Mouse (Mus musculus) hindbrain, embryonic 12.5 days (tissue): Measurements from ENCODE around the gene Slc44a4. TPM values are rescaled to one million over a fixed set of nuclear protein-coding genes. Genes with fewer than 3 reads are reported as not detected.

Experiments used
- ATAC-seq: fragments of 200-750 bp; cut with Nextera tagmentation; 2 replicates; pipeline ENCODE4 v1.8.0; 2017; ENCODE audit warnings: moderate TSS enrichment; ENCODE audit not compliant: low FRiP score
- H3K27ac ChIP-seq: fragments of 300-500 bp; sonication (generic); 2 replicates; pipeline ENCODE4 v1.5.1; 2016; ENCODE audit warnings: mild to moderate bottlenecking
- H3K27me3 ChIP-seq: fragments of 300-500 bp; sonication (generic); 2 replicates; pipeline ENCODE4 v1.6.1; 2016; ENCODE audit warnings: mild to moderate bottlenecking
- H3K36me3 ChIP-seq: fragments of 300-500 bp; sonication (generic); 2 replicates; pipeline ENCODE4 v1.6.1; 2016; ENCODE audit warnings: mild to moderate bottlenecking
- H3K4me1 ChIP-seq: fragments of 300-500 bp; sonication (generic); 2 replicates; pipeline ENCODE4 v1.6.1; 2016
- H3K4me2 ChIP-seq: fragments of 300-500 bp; sonication (generic); replicated peaks from 2 replicates; pipeline ENCODE4 v1.6.1; 2016; ENCODE audit warnings: mild to moderate bottlenecking
- H3K4me3 ChIP-seq: fragments of 300-500 bp; sonication (generic); 2 replicates; pipeline ENCODE4 v1.5.1; 2016; ENCODE audit warnings: mild to moderate bottlenecking
- H3K9ac ChIP-seq: fragments of 300-500 bp; sonication (generic); 2 replicates; pipeline ENCODE4 v1.6.1; 2016; ENCODE audit warnings: mild to moderate bottlenecking, moderate library complexity
- H3K9me3 ChIP-seq: fragments of 300-500 bp; sonication (generic); replicated peaks from 2 replicates; pipeline ENCODE4 v1.6.1; 2016; ENCODE audit warnings: mild to moderate bottlenecking
- WGBS: fragments of 180-500 bp; shearing (Covaris S2); methylation state at CpG from one replicate; pipeline ENCODE4 v1.1.7; 2016; 5-methylcytosine and 5-hydroxymethylcytosine counted together
- polyA plus RNA-seq: library from polyadenylated mRNA; unstranded; fragments of >200 nt; fragmentation: Nextera tagmentation; extraction: Ambion mirVana; gene quantifications from 2 replicates; pipeline ENCODE4 v1.2.1, GENCODE M21; 2016

Slc44a4 gene
- polyA plus RNA-seq = 0.13 and 0.15 TPM in 2 replicates

GRCm38 (mm10) chr17:34913930-34914665, at the start of gene Slc44a4:
Slc44a4 (plus strand) TSS chr17:34914466.
- Histone ChIP-seq H3K4me3 (no peak within 1 kb of the TSS), H3K27ac (0 out of 2 replicates have a peak within 1 kb of the TSS, but pooled peaks have one; percentile 12), H3K9me3 (no peaks in the 10 kb centered on the region), H3K9ac (no peak within 1 kb of the TSS), H3K4me1 (peaks cover 2% of the 10 kb centered on the region; the same call in 1 of the 2 replicates), H3K27me3 (no peaks in the 10 kb centered on the region), H3K36me3 (peaks cover 53% of the 10 kb centered on the region), H3K4me2 (no peak within 1 kb of the TSS)
- ATAC-seq = no peak
- 36% methylated on average over 18 of the region's 18 CpGs for WGBS

GRCm38 (mm10) chr17:34865981-34866380, 48.3 kb upstream of the Slc44a4 start:
- no peak overlapping the region for H3K9ac ChIP-seq
- no peaks in the 10 kb centered on the region for H3K4me1 ChIP-seq
- H3K27me3 ChIP-seq = no peaks in the 10 kb centered on the region
- no peak overlapping the region for H3K4me3 ChIP-seq
- H3K9me3 ChIP-seq = no peaks in the 10 kb centered on the region
- H3K36me3 ChIP-seq = no peaks in the 10 kb centered on the region
- no peak for ATAC-seq
- no peak overlapping the region for H3K27ac ChIP-seq
- H3K4me2 ChIP-seq = no peak overlapping the region
- WGBS = 71% methylated on average over 7 of the region's 7 CpGs

GRCm38 (mm10) chr17:34874321-34874720, 39.9 kb upstream of the Slc44a4 start:
- H3K27me3 ChIP-seq = no peaks in the 10 kb centered on the region
- H3K4me1 ChIP-seq = no peaks in the 10 kb centered on the region
- ATAC-seq = no peak
- H3K9ac ChIP-seq = no peak overlapping the region
- H3K4me3 ChIP-seq = no peak overlapping the region
- H3K36me3 ChIP-seq = no peaks in the 10 kb centered on the region
- H3K27ac ChIP-seq = no peak overlapping the region
- 85% methylated on average over 6 of the region's 6 CpGs for WGBS
- H3K4me2 ChIP-seq = no peak overlapping the region
- H3K9me3 ChIP-seq = no peaks in the 10 kb centered on the region

DNA sequence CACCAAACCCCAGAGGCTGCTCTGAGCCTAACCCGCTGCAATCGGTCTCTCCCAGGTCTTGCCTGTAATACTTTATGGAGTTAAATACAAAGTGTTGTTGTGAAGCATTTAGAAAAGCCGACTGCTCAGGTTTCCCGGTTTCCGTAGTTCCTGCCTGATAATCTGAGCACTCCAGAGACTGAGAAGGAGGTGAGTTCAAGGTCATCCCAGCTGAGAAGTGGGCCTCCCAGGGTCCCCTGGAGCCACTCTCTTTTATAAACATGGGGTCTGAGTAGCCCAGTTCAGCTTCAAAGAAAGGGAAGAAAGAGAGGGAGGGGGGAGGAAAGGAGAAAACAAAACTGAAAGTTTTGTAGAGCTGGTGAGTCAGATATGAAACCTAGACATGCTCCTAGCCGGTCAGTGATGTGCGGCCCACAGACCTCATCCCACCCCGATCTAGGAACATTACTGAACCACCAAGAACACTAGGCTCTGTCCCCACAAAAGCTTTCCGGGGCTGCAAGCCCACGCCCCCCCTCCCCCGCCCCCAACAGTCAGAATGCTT, 34.9 kb upstream of the Slc44a4 start, which contains the start of gene Zbtb12:
Gene Zbtb12, plus strand, starts transcription at position 148 of the 544 bp plus-strand sequence.
- Histone ChIP-seq H3K36me3 (no peaks in the 10 kb centered on the region), H3K4me1 (no peaks in the 10 kb centered on the region; the same call in 1 of the 2 replicates), H3K4me2 (no peak within 1 kb of the TSS), H3K27me3 (peaks cover 23% of the 10 kb centered on the region), H3K27ac (no peak within 1 kb of the TSS), H3K9ac (no peak within 1 kb of the TSS), H3K4me3 (no peak within 1 kb of the TSS), H3K9me3 (no peaks in the 10 kb centered on the region)
- ATAC-seq = no peak
- 63% methylated on average over 11 of the region's 11 CpGs for WGBS

GRCm38 (mm10) chr17:34881166-34881565, 33.1 kb upstream of the Slc44a4 start:
- Histone ChIP-seq H3K4me1 (no peaks in the 10 kb centered on the region; the same call in 1 of the 2 replicates), H3K27me3 (peaks cover 23% of the 10 kb centered on the region), H3K9me3 (no peaks in the 10 kb centered on the region), H3K27ac (no peak overlapping the region), H3K4me2 (0 out of 2 replicates have a peak overlapping the region, but pooled peaks have one; percentile 4), H3K4me3 (no peak overlapping the region), H3K36me3 (no peaks in the 10 kb centered on the region), H3K9ac (no peak overlapping the region)
- ATAC-seq = no peak

DNA sequence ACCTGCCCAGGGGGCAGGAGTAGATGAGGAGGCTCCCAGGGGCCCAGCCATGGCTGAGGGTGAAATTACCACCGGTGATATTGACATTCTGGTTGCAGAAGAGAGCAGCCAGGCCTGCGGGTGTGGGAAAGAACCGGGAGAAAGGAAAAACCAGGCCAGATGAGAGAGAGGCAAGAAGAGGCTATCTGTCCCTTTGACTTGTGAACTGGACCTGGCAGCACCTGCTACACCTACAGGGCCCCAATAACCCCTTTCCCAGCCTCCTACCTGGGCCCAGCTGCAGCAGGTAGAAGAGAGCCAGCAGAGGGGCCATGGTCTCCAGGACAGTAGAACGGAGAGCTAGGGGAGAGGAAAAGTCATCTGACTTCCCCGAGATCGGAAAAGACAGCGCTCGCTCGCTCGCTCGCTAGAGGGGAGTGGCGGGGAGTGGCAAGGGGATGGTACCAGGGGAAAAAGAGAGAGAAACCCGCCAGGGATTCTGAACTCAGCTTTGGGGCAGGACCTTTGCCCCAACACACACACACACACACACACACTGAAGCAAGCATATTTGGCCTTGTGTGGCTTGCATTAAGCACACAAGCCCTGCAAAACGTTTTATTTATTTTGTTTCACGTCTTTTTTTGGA, 32.5 kb upstream of the Slc44a4 start, which contains the start of gene Gm20547:
Gene Gm20547, minus strand, starts transcription at position 360 of the 628 bp plus-strand sequence.
- H3K9me3 ChIP-seq = no peaks in the 10 kb centered on the region
- H3K4me3 ChIP-seq = no peak within 1 kb of the TSS
- no peaks in the 10 kb centered on the region for H3K36me3 ChIP-seq
- H3K27me3 ChIP-seq = peaks cover 23% of the 10 kb centered on the region
- no peak for ATAC-seq
- H3K9ac ChIP-seq = peak within 1 kb of the TSS; percentile 33; the same call in 1 of the 2 replicates
- no peak within 1 kb of the TSS for H3K27ac ChIP-seq
- no peaks in the 10 kb centered on the region; the same call in 1 of the 2 replicates for H3K4me1 ChIP-seq
- WGBS = 9% methylated on average over 15 of the region's 15 CpGs
- peak within 1 kb of the TSS; percentile 4; the same call in 1 of the 2 replicates for H3K4me2 ChIP-seq

DNA sequence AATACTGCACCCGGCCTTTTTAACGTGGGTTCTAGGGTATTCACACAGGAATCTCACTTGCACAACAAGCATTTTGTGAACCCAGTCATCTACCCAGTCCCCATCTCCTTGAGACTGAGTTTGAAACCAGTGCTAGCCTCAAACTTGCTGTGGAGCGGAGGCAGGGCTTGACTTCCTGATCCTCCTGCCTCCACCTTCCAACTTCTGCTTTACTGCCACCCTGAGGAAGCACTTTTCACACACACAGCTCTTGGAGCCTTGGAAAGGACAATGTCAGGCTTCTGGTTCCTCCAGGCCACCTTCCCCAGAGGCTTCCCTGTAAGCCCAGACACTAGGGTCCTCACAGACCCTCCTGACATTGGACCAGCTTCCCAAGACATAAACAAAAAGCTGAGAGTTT, 30.9 kb upstream of the Slc44a4 start:
- H3K4me2 ChIP-seq = no peak overlapping the region
- WGBS = 67% methylated on average over 3 of the region's 3 CpGs
- no peak for ATAC-seq
- peaks cover 23% of the 10 kb centered on the region for H3K27me3 ChIP-seq
- no peaks in the 10 kb centered on the region for H3K9me3 ChIP-seq
- H3K4me1 ChIP-seq = no peaks in the 10 kb centered on the region; the same call in 1 of the 2 replicates
- H3K9ac ChIP-seq = no peak overlapping the region
- no peaks in the 10 kb centered on the region for H3K36me3 ChIP-seq
- no peak overlapping the region for H3K27ac ChIP-seq
- H3K4me3 ChIP-seq = no peak overlapping the region

- H3K4me3 ChIP-seq = no peak overlapping the region
- ATAC-seq = no peak
- WGBS = 86% methylated on average over 6 of the region's 6 CpGs
Observed at GRCm38 (mm10) chr17:34884704-34885103, 29.6 kb upstream of the Slc44a4 start.

DNA sequence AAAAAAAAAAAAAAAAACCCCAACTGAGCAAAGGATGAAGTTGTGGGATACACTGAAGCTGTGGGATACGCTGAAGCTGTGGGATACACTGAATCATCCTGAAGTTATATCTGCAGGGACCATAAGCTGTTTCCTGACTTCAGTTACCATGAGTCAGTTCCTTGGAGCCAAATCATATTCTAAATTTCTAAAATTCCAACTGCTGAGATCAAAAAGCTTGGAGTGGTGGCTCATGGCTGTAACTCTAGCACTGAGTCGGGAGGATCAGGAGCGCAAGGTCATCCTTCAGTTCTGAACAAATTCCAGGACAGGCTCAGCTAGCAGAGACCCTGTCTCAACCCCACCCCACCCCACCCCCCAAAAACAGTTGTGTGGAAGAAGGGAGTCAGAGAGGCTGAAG, 28.7 kb upstream of the Slc44a4 start:
- no peak overlapping the region for H3K9ac ChIP-seq
- no peak overlapping the region for H3K4me3 ChIP-seq
- no peaks in the 10 kb centered on the region for H3K9me3 ChIP-seq
- ATAC-seq = no peak
- H3K27me3 ChIP-seq = peaks cover 23% of the 10 kb centered on the region
- no peaks in the 10 kb centered on the region; the same call in 1 of the 2 replicates for H3K4me1 ChIP-seq
- H3K27ac ChIP-seq = no peak overlapping the region
- 82% methylated on average over 3 of the region's 3 CpGs for WGBS
- H3K4me2 ChIP-seq = no peak overlapping the region
- H3K36me3 ChIP-seq = no peaks in the 10 kb centered on the region

More at GRCm38 (mm10) chr17:34884704-34885103, 29.6 kb upstream of the Slc44a4 start:
- Histone ChIP-seq H3K9me3 (no peaks in the 10 kb centered on the region), H3K27ac (no peak overlapping the region), H3K4me2 (no peak overlapping the region), H3K4me1 (no peaks in the 10 kb centered on the region; the same call in 1 of the 2 replicates), H3K9ac (no peak overlapping the region), H3K27me3 (peaks cover 23% of the 10 kb centered on the region), H3K36me3 (no peaks in the 10 kb centered on the region)

- Histone ChIP-seq H3K9ac (no peak overlapping the region), H3K4me1 (no peaks in the 10 kb centered on the region), H3K4me2 (no peak overlapping the region), H3K9me3 (no peaks in the 10 kb centered on the region), H3K4me3 (no peak overlapping the region), H3K27me3 (peaks cover 10% of the 10 kb centered on the region; the same call in 1 of the 2 replicates), H3K36me3 (no peaks in the 10 kb centered on the region), H3K27ac (no peak overlapping the region)
- whole genome bisulfite sequencing = 88% methylated on average over 5 of the region's 5 CpGs
- ATAC-seq = no peak
Observed at GRCm38 (mm10) chr17:34887942-34888341, 26.3 kb upstream of the Slc44a4 start.

GRCm38 (mm10) chr17:34890074-34890743, 24.1 kb upstream of the Slc44a4 start:
- H3K9me3 ChIP-seq = no peaks in the 10 kb centered on the region
- no peaks in the 10 kb centered on the region for H3K27me3 ChIP-seq
- no peak overlapping the region for H3K9ac ChIP-seq
- WGBS = 88% methylated on average over 12 of the region's 12 CpGs
- H3K27ac ChIP-seq = no peak overlapping the region
- H3K36me3 ChIP-seq = no peaks in the 10 kb centered on the region
- no peak overlapping the region for H3K4me3 ChIP-seq
- H3K4me2 ChIP-seq = no peak overlapping the region
- peaks cover 7% of the 10 kb centered on the region for H3K4me1 ChIP-seq
- ATAC-seq = no peak

DNA sequence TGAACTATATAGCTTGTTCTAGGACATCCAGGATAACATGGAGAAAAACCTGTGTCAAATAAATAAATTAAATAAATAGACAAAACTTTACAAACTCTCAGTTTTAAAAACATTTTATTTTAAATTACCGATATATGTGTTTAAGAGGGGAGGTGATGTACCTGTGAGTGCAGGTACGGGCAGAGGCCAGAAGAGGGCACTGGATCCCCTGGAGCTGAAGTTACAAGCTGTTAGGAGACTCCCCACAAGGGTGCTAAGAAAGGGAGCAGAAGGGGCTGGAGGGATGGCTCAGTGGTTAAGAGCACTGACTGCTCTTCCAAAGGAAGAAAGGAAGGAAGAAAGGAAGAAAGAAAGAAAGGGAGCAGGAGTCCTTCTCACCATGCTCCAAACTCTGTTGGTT, 22.9 kb upstream of the Slc44a4 start:
- H3K9ac ChIP-seq = no peak overlapping the region
- peaks cover 4% of the 10 kb centered on the region for H3K36me3 ChIP-seq
- H3K4me2 ChIP-seq = no peak overlapping the region
- H3K27ac ChIP-seq = no peak overlapping the region
- 96% methylated on average over 2 of the region's 2 CpGs for WGBS
- ATAC-seq = no peak
- no peak overlapping the region for H3K4me3 ChIP-seq
- no peaks in the 10 kb centered on the region for H3K27me3 ChIP-seq
- H3K9me3 ChIP-seq = no peaks in the 10 kb centered on the region
- H3K4me1 ChIP-seq = peaks cover 19% of the 10 kb centered on the region
